Mouse (Mus musculus) B cell, adult (primary cell): ENCODE results near the gene Tcf12. TPM values are rescaled to one million over a fixed set of nuclear protein-coding genes. Genes with fewer than 3 reads are reported as not detected.

Experiments
- total RNA-seq: library from RNA; stranded (reverse); gene quantifications from 4 replicates; pipeline ENCODE4 v1.2.4, GENCODE M21; 2023; ENCODE audit not compliant: inconsistent age

Tcf12 gene
- total RNA-seq = 154 to 180 TPM (median 176 TPM) in 4 replicates

GRCm38 (mm10) chr9:72111622-72112550, at the start of gene Tcf12:
Gene Tcf12 (minus strand): TSS chr9:72111871.

Other genes starting within 250 kb of the Tcf12 start
- 81.1 to 94.7 TPM (median 86.5 TPM) in 4 replicates for gene Zfp280d, start 163.0 kb upstream of the Tcf12 start, total RNA-seq